Mouse (Mus musculus) erythroid progenitor cell, adult 5-6 weeks (primary cell): ENCODE measurements around the gene Trpc1. TPM values are rescaled to one million over a fixed set of nuclear protein-coding genes. Genes with fewer than 3 reads are reported as not detected.

Experiments used
- ATAC-seq: replicated peaks from 2 replicates; pipeline ENCODE4 v1.8.0; 2016; ENCODE audit warnings: moderate number of reproducible peaks, mild to moderate bottlenecking, moderate TSS enrichment, inconsistent platforms; ENCODE audit not compliant: poor library complexity, low FRiP score, severe bottlenecking
- total RNA-seq, 2 experiments: library from RNA; stranded (forward) in 1 of 2; stranded (reverse) in 1 of 2; fragments of 150-400 nt in 1 of 2; fragments of 186-747, 209-891 nt in 1 of 2; gene quantifications; 2 replicates each; pipeline versions ENCODE4 v1.2.3 to v1.2.4; 2015 to 2017; ENCODE audit warnings: low replicate concordance in 2 of 2

The Trpc1 gene
- not detected in 2 replicates for total RNA-seq (2015; ENCODE audit: low replicate concordance)
- not detected in 2 replicates for total RNA-seq (2017; ENCODE audit: low replicate concordance)

DNA sequence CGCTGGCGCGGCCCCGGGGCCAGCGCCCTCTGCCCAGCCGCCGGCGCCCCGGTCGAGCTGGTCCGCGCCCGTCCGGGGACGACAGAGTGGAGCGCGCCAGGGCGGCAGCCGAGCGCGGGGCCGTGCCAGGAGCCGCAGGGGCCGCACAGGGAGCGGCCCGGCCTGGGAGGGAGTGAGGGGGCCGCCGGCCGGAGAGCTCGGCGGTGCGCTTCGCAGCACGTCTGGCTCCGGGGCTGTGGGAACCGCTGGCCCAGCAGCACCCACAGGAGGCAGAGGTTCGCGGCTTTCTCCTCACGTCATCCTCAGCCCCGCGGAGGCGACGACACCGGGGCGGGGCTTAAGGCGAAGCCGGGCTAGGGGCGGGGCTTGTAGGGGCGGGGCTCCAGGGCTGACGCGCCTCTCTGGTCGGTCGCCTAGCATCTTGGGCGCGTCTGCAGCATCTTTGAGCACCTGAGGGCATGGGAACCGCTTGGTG lies at the start of gene Trpc1:
TSS of gene Trpc1 (minus strand) at position 339 of the 475 bp plus-strand sequence.
- ATAC-seq: peak; percentile 88

DNA sequence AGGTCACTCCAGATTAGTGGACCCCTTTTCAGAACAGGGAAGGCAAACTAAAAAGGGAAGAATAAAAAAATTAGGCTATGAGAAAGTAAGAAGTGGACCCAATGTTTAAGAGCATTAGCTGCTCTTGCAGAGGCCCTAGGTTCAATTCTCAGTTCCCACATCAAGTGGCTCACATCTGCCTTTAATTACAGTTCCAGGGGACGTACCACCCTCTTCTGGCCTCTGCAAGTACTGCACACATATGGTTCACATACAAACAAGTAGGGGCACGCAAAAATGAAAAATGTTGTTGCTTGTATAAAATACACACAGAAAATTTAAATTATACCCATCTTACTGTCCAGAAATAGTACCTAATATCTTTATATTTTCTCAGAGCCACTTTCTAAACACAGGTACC lies 46.1 kb upstream of the Trpc1 start:
- ATAC-seq: no peak

DNA sequence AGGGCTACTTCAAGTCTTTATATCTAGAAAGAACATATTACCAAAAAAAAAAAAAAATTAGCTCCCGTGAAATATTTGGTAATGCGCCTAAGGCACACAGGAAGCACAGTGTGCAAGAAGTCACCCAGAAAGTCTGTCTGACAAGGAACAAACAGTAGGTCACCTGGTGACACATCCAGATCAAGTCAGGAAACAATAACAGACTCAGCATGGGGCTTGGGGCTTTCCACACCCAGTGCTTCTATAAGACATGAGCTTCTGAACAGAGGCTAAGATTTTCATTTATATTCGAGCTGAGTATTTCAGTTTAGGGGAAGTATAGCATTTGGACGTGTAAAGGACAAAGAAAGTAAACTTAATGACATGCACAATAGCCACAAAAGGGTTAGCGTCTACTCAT lies 45.7 kb upstream of the Trpc1 start:
- no peak for ATAC-seq

DNA sequence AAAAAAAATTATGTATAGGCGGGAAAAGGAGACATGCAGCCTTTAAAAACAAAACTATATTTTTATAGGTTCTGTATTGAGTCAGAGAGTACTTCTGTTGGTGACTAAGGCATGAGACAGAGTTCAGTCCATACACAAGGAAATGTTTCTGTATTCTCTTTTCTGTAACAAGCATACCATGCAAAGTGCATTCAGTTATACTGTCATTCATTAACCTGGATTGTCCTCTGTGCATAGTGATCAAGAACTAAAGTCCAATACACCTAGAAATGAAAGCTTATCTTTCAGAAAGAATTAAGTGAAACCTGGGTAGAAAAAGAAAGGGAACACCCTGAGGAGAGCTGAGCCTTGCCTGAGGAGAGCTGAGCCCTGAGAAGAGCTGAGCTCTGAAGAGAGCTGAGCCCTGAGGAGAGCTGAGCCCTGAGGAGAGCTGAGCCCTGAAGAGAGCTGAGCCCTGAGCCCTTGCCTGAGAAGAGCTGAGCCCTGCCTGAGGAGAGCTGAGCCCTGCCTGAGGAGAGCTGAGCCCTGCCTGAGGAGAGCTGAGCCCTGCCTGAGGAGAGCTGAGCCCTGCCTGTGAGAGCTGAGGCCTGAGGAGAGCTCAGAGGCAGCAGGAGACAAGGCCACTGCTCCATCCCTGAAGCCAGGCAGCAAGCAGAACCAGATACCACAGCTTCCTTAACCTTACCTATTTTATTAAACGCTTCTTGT lies 45.1 kb upstream of the Trpc1 start:
- no peak for ATAC-seq

DNA sequence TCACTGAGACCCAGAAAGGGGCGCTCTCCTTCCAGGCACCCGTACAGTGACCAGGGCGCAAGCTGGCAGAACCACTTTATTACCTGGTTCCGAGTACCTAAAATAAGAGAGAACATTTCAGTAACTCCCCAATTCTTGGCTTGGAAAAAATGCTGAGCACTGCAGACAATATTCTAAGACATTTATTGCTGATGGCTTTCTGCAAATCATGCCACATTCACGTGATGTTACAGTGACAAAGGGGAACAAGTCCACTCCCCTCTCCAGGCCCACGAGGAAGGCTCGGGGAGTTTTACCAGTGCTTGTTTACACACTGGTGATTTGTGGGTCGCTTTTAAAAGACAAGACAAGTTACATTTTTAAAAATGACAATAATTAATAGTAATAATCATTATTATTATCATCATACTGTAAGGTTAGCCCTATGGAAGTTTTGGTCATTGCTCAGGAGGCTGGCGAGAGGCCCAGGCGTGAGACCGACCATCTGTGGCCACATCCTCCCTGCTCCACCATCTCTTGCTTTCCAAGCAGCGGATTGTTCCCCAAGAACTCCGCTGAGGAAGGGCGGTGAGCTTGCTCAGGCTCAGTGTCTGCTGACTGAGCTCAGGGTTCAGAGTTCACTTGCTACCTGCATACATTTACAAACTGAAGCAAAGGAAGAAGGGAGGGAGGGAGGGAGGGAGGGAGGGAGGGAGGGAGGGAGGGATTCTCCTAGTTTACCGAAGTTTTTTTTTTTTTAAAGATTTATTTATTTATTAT lies 44.0 kb upstream of the Trpc1 start:
- ATAC-seq: no peak

DNA sequence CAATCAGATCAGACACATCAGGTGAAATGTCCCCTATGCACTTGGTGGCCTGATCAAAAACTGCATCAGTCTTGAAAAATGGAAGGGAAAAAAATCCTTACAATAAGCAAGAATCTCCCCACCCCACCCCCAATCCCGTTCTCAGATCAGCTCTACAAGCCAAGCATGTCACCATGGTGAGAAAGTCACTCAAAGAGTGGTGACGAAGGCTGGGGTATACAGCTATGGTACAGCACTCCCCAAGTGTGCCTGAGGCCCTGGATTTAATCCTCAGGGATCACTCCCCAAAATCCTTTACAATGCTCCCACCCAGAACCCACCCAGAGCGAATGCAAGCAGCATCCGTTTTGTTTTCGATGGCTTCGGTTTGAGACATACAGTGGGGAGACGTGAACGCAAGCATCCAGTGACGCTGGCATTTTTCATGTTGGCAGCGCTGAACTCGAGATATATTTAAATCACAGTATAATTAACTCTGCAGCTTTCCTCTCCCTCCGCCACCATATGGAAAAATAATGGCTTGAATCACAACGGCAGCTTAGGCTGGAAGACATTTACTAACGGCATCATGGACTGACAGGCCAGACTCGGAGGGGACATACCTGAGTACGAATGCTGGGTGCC lies 34.8 kb upstream of the Trpc1 start:
- no peak for ATAC-seq

DNA sequence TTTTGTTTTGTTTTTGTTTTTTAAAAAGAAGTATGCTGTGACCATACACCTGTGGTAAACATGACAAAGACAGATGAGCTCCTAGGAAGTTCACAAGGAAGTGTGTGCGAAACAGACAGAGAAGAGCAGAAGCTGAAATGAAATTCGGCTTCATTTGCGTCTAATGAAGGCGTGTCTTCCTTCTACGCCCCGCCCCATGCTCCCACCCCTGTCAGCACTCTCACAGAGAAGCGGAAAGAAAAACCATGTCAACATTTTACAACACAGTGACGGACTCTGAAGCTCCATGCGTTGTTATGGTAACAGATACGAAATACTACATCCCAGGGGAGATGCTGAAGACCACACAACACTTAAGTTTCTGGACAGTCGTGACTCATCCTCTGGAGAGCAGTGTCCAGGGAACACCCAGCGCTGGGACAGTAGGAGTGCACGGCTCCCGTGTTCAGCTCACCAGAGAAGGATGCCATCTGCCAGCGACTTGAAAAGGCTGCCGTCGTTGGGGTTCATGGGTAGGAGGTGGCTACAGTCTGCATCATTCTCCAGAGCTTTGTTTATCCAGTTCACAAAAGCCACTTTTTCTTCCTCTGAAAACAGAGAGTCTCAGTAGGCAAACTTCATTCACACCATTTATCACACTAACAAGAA lies 33.6 kb upstream of the Trpc1 start:
- no peak for ATAC-seq

DNA sequence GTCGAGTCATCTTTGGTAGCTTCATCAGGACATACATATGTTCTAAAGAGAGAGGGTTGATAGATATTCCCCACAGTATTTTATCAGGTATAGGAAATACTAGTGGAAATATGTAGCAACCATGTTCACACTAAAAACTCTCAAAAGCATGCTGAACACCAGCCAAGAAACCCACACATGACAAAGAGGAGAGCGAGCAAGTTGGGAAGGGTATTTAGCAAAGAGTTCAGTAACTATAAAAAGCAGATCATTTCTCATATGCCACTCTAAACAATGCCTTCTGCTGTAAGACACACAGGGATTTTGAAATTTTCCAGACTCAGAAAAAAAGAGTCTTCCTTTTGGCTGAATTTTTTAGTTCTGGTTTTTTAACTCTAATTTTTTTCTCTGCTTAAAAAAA lies 21.5 kb upstream of the Trpc1 start:
- no peak for ATAC-seq

DNA sequence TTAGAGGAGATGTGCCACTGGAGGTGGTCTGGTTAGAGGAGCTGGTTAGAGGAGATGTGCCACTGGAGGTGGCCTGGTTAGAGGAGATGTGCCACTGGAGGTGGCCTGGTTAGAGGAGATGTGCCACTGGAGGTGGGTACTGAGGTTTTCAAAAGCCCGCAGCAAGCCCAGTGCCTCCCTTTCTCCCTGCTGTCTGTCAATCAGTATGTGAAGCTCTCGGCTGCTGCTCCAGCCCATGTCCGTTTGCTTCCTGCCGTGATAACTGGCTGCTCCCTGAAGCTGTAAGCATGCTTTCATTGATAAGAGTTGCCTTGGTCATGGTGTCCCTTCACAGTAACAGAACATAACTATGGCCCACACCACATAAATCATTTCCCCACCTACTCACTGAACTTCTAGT lies 13.0 kb upstream of the Trpc1 start:
- ATAC-seq: no peak

DNA sequence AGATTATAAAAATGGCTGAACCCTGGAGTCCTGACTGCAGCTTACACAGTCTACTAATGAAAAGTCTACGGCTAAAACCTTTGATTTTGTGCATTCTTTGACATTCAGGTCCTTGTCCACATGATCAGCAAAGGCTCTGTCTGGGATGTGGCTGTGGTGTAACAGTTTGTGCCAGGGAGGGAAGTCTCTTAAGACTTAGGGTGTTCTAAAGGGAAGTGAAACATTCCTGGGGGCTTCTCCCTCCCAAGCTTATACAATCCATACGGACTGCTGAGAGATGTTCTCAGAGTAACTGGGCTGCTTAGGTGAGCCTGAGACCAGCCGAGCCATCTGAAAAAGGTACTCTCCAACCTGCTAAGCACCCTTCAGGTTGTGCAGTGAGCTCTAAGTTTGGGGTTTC lies 12.1 kb upstream of the Trpc1 start:
- ATAC-seq: no peak

DNA sequence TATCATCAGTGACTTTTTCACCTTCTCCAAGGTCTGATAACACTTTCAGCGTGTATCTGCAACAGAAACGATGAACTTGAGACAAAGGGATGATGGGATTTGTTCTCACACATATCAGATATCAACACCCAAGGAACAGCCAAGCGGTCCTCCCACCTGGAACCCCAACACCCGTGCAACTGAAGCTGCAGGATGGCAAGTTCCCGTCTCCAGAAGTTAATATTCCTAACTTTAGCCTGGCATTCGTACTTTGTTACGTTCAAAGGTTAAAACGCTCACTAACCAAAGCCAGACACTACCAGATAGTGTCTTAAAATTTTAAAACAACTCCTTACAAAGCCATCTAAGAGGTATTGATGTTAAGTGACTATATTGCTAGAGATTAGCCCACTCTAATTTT lies 11.2 kb upstream of the Trpc1 start:
- ATAC-seq: no peak

DNA sequence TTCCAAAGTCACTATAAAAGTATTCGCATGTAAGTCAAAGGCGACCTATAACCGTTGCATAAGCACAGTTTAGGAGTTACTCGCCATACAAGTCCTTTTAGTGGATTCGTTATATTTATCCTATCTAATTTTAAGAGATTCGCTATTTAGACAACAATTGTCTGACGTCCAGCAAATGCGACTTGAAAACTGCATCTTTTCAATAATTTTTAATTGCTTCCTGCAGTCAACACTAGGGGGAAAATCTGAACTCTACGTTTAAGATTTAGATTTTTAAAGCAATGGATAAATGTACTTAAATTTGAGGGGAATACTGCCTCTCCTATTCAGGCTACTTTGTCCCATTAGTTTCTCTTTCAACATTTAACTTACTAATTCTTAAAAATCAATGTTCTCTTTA lies 571 bp upstream of the Trpc1 start:
- ATAC-seq: no peak

DNA sequence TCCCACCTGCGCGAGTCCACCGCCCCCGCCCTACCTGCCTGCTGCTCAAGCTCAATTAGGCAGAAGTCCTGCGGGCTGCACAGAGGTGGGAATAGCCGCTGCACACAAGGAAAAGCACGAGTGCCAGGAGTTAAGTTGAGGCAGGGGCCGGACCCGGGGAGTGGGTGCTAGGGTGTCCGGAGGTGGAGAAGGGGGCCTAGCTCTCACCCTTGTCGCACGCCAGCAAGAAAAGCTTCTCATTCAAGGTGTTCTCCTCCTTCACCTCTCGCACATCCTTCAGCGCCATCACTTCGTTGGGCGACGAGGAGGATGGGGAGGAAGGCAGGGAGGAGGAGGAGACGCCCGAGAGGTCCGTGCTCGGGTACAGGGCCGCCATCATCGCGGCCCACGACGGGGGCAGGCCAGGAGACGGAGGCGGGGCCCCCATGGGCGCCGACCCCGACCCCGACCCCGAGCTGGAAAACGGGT lies 680 bp downstream of the Trpc1 start:
- no peak for ATAC-seq

DNA sequence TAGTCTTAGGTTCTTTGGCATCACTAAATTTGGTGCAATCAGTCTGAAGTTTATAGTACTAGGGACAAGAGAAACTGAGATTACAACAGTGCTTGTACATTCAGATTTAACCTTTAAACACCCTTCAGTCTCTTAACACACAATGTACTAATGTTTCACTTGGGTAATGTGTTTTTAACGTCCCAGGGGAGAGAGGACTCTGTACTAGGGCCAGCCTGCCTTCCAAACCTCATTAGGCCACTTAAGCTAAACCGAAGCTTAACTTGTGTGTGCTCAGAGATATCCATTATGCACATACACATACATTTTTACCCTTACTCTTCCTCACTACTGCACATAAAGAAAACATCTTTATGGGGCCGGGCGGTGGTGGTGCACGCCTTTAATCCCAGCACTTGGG lies 2.9 kb downstream of the Trpc1 start:
- no peak for ATAC-seq

DNA sequence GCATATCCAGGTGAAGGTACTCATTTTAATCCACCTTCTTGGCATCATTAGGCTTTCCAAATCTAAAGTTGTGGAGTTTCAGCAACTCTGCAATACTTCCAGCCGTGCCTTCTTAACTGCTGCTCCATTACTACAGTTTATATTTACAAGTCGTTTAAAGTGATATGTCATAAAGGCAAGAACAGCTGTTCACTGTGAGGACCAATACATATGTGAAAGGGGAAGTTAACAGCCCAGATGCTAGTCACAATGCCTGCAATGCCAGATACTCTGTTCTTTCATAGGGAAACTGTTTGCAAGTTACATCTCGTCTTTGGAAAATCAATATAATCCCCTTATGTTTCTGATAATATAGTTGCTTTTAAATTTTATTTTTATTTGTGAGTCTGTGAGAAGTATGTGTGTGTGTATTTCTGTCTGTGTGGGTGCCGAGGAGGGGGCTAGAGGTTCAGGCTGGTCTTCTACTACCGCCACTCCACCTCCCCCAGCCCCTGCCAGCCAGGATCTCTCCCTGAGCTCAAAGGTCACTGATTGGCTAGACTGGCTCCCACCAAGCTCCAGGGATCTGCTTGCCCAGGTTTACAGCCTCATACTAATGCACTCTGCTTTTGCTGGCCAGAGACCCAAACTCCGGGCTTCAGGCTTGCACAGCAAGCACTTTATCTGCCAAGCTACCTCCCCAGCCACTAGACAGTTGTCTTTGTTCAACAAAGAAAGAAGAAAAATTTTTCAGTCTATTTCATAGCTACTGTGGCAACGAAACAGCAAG lies 5.1 kb downstream of the Trpc1 start:
- no peak for ATAC-seq

DNA sequence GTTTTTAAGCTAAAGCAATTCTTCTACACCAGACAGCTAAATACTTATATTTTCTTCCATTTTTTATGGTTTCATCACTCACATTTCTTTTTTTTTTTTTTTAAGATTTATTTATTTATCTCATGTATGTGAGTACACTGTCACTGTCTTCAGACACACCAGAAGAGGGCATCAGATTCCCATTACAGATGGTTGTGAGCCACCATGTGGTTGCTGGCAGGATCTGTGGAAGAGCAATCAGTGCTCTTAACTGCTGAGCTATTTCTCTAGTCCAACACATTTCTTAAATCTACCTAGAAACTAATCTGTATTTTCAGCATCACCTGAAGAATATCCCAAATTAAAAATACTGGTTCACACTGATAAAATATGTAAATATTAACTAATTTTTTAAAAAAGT lies 13.9 kb downstream of the Trpc1 start:
- no peak for ATAC-seq

DNA sequence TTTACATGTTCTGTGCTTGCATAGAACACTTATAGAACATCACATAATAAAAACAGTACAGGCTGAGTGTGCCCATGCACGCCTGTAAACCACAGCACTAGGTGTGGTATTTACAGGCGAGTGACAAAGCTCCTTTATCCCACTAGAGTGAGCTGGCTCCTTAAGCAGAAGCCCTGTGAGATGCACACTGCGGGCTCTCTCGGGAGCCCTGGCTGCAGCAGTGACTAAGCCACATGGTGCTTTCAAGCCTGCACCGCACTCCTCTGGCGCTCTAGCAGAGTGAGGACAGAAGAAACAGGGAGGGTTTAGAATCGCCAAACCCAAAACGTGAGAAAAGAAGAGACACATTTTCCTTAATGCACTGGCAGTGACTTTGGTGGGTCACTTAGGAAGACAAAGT lies 37.6 kb downstream of the Trpc1 start:
- ATAC-seq: no peak

DNA sequence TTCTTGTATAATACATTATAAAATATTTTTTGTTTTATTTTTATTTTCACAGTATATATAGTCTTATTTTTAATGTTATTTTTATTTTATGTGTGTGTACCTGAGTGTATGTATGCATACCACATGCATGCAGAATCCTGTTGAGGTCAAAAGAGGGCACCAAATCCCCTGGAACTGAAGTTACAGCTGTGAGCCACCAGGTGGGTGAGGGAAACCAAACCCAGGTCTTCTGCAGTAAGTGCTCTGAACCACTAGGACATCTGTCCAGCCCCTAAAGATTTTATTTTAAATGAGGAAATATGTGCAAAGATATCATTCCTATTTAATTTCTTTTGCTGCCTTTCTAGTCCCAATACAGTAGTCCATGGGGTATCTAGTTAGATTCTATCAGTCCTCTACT lies 41.2 kb downstream of the Trpc1 start:
- ATAC-seq: no peak

DNA sequence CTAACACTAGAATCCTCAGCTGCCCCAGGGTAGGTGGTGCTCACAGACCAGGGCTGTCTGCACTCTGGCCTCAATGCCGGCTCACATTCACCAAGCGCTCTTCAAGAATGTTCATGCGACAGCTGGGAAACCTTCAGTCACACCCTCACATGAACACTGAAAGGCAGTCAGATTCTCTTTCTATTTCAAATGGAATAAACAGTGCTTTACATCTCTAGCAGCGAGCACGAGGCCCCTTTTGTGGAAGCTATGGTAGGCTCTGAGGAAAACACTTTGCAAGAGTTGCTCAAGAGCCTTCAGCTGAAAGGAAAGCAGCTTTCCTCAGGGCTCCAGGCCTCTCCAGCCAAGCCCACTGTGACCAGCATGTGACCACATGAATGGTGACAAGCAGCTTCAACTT lies 44.8 kb downstream of the Trpc1 start:
- ATAC-seq: no peak

DNA sequence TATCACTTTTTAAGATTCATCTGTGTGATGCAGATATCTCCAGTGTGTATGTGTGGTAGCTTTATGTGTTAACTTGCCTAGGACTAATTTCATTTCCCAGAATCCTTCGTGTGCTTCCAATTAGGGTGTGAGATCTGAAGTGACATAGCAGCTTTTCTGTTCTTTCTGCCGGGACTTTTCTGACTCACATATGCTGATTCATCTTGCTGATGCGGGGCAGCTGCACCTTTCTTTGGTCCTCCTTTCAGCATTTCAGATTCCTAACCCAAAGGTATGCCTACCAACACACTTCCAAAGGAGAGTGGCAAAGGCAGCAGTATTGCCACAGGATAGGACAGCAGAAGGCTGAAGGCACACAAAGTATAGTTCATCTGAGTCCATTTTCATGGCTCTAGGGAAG lies 46.1 kb downstream of the Trpc1 start:
- no peak for ATAC-seq
